Mouse (Mus musculus) megakaryocyte, embryonic 14.5 days (primary cell): Measurements from ENCODE around the gene Nr3c2.

Source experiments
- FLI1 ChIP-seq: IDR thresholded peaks from 2 replicates; pipeline ENCODE4 v1.6.1; 2012; ENCODE audit warnings: low read length, inconsistent platforms, mixed read lengths
- GATA1 ChIP-seq: IDR thresholded peaks from 3 replicates; pipeline ENCODE4 v1.6.1; 2012; ENCODE audit warnings: mixed read lengths, low read length, inconsistent platforms, borderline replicate concordance

- no peak for TF ChIP-seq FLI1
- TF ChIP-seq GATA1: no peak
Measured at GRCm38 (mm10) chr8:77189318-77189717, 290.1 kb downstream of the Nr3c2 start.
